Mouse (Mus musculus): ENCODE results near the gene Sipa1.

GRCm38 (mm10) chr19:5605126-5605525, 58.4 kb downstream of the Sipa1 start:
- TF ChIP-seq POLR2A (IDR thresholded peaks at IDR 0.05; ENCODE audit: borderline replicate concordance, control insufficient read depth, low read depth, low read length) = no peak
- no peak for TF ChIP-seq CTCF (IDR thresholded peaks at IDR 0.05; ENCODE audit: control insufficient read depth, insufficient read depth, low read length)

Measured in bone marrow, adult 2 months (tissue).